Mouse (Mus musculus): Measurements from ENCODE around the gene Rfxank.

The Rfxank gene

DNA sequence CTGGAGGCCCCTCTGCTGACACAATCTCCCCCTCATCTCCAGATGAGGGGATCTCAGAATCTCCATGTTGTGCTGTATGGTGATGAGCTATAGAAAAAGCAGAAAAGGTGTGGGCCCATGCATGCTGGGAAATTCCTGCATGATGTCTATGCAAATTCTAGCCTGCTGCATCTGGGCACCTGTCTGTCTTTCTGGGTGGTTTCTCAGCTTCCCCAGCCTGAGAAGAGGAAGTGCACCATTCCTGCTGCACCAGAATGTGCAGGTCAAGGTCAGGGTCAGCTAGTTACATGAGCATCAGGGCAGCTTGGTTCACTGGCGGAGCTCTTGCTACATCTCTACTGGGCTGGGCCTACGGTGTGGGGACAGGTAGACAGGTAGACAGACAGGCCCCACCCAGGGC, 28.5 kb downstream of the Rfxank start:
- DNase-seq (ENCODE audit: low spot score), result no peak

DNA sequence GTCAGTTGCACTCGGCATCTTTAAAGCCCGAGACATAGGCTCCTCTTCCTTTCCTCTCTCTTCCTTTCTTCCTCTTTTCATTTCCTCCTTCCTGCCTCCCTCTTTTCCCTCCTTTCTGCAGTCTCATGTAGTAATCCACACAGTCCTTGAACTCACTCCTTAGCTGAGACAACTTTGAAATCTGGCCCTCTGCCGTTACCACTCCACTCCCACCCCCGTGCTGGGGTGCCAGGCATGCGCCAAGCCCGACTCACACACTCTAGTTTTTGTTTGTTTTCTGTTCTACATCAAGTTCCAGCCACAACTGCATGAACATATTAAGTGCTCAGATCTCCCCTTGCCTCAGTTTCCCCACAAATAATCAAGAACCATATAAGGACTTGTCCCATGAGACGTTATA, 34.0 kb downstream of the Rfxank start:
- DNase-seq (ENCODE audit: low spot score), result no peak

DNA sequence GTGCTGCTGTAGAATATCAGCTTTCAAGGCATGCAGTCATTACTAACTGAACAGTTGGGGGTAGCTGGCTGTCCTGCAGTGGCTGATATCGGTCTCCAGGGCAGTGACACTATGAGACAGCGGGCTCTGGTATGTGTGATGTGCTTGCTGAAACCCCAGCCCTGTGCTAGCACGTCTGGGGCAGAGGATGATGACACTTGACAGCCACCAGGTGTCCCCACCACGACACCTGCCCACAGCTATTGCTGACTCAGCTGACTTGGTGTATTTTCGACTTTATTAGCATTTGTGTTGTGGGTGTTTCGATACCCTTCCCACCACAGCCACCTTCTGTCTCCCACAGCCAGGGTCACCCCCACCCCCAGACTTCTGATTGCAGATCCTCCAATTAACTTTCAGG, 34.4 kb downstream of the Rfxank start:
- no peak for DNase-seq (ENCODE audit: low spot score)

DNA sequence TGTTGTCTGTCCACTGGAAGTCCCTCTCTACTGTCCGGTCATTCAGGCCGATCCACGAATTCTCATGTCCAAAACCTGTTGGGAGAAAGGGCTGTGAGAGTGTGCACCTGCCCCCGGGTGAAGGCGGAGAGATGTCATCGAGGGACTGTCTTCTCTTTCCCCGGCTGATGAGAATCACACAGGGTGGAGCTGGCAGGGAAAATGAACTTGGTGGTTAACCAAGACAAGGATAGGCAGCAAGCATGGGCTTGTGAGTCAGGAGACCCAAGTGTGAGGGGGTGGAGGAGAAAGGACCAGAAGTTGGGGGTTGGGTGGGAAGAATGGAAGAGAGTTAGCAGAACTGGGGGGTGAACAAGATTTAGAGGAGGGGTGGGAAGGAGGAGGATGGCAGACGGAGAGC, 38.7 kb downstream of the Rfxank start:
- no peak for DNase-seq (ENCODE audit: low spot score)

DNA sequence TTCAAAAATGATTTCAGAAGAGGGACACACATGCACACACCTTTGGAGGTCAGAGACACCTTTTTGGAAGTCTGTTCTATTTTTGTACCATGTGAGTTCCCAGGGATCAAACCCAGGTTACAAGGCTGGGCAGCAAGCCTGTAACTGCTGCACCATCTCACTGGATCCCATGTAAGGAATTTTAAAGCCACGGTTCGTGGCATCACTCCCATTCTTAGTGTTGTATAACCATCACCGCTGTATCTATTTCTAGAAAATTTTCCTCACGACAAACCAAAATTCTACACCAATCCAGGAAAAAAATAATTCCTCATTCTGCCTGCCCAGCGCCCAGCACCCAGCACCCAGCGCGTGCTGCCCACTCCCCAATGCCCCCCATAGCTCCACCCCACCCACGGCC, 39.7 kb downstream of the Rfxank start:
- DNase-seq (ENCODE audit: low spot score), result no peak

DNA sequence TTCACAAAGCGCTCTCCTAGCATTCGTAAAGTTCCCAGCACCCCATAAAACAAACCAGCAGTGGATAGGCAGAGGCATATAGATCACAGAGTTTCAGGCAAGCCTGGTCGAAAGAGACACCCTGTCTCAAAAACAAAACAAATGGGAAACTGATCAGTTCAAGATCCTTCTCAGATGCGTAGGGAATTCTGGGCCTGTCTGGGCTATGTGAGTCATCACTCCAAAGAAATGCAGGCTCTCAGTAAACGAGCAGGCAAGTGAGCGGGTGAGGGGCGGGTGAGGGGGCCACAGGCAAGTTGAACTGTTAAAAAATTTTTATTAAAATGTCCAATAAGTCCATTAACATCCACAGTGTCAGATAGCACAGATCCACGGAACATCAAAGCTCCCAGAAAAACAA, 46.2 kb downstream of the Rfxank start:
- DNase-seq (ENCODE audit: low spot score), result no peak

DNA sequence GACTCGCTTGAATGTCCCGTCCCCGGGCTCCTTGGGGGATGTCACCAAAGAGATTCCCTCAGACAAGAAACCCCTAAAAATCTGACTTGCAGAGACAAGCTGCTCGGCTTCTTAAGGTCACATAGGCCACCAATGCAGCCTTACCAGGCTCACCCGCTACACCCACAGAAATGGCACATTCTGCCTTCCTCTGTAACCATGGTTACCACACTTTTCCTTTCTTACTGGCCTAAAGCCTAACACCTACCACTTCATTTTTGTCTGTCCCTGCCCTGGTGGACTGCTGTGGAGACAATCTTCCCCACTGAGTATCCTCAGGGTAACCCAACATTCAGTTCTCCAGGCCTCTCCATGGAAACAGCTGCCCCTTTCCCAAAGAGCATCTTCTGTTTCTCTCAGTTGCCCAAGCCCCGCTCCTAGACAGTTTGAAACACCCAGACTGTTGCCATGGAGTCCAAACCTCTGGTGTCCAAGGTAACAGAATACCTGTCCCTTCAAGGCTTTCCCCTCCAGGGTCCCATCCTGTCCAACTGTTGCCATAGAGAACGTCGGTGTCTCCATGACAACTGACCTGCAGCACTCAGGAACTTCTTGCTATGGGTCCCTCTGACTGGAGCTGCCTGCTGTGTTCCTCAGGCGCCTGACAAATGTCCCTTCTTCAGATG, 49.5 kb downstream of the Rfxank start:
- no peak for DNase-seq (ENCODE audit: low spot score)

DNA sequence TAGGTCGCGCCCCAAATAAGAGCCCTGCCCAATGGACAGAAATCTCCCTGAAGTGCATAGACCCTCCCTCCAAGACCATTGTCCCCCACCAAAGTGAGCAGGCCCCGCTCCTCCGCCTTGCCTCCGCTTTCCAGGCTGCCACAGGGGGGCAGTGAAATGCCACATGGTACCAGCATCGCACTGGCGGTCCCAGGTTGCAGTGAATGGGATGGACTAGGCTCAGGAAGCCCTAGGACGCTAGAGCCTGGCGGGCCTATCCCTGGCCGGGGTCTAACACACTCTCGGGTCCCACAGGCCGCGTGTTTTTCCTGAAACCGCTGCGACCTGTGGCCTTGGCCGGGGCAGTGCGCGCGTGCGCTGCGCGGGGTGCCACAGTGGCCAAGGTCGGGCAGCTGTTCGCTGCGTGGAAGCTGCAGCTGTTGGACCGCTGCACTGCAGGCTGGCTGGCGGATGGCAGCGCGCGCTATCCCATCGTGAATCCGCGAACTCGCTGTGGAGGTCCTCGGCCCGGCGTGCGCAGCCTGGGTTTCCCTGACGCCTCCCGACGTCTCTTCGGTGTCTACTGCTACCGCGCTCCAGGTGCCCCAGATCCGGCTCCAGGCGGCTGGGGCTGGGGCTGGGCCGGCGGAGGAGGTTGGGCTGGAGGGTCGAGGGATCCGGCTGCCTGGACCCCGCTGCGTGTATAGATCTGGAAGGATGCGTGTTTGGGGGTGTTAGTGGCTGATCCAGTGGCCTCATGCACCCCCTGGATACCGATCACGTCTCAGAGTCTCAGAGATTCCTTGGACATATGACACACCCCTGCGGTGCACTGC, 50.9 kb downstream of the Rfxank start:
- no peak for DNase-seq (ENCODE audit: low spot score)

DNA sequence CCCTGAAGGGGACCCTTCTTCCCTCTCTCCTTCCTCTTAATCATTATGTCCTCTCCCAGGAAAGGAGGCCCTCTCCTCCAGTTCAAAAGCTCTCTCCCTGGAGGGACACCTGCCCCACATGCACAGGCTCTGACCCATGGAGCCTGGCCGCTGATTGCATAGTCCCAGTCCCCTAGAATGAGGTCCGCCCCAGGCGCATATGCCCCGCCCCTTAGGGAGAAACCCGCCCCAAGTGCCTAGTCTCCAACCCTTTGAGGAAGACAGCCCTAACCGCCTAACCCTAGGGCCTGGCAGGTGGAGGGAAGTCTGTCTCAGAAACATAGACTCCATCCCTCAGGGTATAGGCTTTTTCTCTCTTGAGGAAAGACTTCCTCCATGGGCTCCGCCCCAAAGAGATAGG, 51.7 kb downstream of the Rfxank start:
- DNase-seq (ENCODE audit: low spot score), result no peak

DNA sequence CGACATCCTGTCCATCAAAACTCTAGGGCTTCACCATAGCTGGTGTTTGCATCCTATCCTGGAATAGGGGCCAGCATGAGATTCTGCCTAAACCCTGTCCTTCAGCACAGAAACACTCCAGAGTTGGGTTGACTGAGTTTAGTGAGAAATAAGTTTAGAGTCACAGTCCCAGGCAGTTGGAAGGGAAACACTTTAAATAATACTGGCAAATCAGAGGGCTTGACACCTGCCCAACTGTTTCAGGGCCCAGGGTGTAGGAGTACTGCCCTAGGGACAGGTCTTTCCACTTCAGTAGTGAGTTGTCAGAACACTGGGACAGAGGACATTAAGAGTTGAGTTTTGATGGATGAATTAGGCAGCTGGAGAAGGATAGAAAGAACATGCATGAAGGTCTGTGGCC, 52.8 kb downstream of the Rfxank start:
- DNase-seq (ENCODE audit: low spot score), result no peak

DNA sequence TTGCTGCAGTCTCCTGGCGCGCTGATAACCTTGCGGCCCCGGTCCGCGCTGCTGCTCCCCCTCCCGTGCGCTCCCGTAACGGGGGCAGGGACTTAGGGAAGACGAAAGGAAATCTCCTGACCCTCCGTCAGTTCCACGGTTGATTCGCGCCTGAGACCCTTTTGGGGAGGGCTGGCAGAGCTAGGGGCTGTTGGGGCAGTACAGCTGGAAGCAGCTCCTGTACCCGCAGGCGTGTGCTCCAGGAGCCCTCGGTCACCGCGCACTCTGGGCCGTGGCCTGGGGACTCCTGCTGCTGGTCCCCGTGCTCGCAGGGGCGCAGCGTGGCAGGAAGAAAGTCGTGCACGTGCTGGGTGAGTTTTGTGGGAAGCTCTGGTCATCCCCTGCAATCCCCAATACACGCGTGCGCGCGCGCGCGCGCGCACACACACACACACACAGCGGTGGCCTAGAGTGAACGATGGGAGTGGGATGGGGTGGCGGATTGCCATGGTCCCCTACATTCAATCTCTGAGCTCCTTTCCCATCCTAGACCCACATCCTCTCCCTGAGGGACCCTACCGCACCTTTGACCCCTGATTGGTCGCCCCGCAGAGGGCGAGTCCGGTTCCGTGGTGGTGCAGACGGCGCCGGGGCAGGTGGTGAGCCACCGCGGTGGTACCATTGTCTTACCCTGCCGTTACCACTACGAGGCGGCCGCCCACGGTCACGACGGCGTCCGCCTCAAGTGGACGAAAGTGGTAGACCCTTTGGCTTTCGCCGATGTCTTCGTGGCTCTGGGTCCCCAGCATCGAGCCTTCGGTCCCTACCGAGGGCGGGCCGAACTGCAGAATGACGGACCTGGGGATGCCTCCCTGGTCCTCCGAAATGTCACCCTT, 54.5 kb downstream of the Rfxank start:
- no peak for DNase-seq (ENCODE audit: low spot score)

DNA sequence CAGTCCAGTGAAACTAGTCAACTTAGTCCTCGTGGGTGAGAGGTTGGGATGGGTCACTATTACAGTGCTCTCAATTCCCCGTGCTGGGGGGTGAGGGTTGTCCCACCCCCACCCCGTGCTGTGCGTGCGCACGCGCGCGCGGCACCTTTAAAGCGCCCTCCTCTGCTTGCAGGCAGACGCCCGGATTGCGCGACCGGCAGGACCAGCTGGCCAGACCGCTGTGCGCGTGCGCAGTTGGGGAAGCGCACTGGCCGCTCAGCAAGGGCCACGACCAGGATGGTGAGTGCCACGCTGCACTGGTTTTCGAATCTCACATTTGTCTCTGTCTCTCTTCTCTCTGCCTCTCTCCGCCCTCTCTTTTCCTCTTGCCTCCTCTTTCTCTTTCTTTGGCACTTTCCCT, 55.7 kb downstream of the Rfxank start, which contains the start of gene Hapln4:
Gene Hapln4 (plus strand): TSS at position 173 of the 400 bp plus-strand sequence.
- no peak for DNase-seq (ENCODE audit: low spot score)

DNA sequence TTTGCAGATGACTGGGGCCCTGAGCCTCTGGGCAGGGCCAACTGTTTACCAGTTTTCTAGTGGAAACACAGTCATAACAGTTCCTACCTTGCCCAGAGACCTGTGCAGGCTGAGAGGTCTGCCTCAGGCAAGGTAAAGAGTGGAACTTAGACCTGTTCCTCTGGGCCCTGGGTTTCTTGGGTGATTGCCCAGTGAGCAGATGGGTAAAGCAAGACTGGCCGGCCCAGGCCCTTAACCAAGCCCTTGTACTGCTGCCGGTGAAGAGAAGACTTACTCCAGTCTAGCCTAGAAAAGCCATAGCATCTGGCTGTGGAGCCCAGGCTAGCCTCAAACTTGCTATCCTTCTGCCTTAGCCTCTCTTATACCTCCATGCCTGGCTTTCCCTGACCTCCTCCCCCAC, 57.0 kb downstream of the Rfxank start:
- no peak for DNase-seq (ENCODE audit: low spot score)

Data from ovary, adult 18-20 months (tissue).